Mouse (Mus musculus) heart, postnatal 14 days (tissue): ENCODE results near the gene Cda. TPM values are rescaled to one million over a fixed set of nuclear protein-coding genes. Genes with fewer than 3 reads are reported as not detected.

ENCODE experiments used
- DNase-seq, 2 experiments: peaks; one replicate each; pipeline ENCODE4 v3.0.0; 2021 to 2022
- intact Hi-C: fragments of 180-260 bp; cut with DNase I; formaldehyde crosslinking; loops from one replicate; pipeline ENCODE4 v1.15.1; 2025
- total RNA-seq, 2 experiments: library from RNA; stranded (reverse); gene quantifications; 2 replicates each; pipeline ENCODE4 v1.2.3; 2021

Cda gene
- total RNA-seq, 2 experiments from 2014 or later: 2.1 to 2.2 TPM

- intact Hi-C loops: no loop called here
- no peak for DNase-seq
Observed at GRCm38 (mm10) chr4:138370996-138371516, 3.3 kb upstream of the Cda start.

- peak in 1 of 2 experiments; percentile 11 for DNase-seq
- intact Hi-C loops: no loop called here
Observed at GRCm38 (mm10) chr4:138368498-138369260, 887 bp upstream of the Cda start.

GRCm38 (mm10) chr4:138366561-138366960 lies 1.2 kb downstream of the Cda start:
- DNase-seq: no peak
- intact Hi-C loops: no loop called here

DNA sequence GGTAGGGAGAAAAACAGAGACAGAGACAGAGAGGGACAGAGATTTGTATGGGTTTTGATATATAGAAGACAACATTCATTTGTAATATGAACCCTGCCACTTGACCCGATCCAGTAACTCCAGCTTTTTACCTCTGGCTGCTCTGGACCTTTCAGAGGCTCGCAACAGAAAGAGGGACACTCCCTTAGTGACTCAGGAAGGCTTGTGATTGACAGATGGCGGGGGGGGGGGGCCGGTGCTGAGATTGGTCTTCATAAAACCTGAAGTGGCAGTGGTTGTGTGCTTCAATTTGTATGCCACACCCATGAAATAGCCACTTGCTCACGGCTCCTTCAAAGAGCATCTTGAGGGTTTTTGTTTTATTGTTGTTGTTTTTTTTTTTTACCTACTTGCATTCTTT lies 4.3 kb downstream of the Cda start:
- no peak for DNase-seq
- intact Hi-C loops: no loop called here

GRCm38 (mm10) chr4:138362883-138363282 lies 4.9 kb downstream of the Cda start:
- intact Hi-C loops: no loop called here
- no peak for DNase-seq

DNA sequence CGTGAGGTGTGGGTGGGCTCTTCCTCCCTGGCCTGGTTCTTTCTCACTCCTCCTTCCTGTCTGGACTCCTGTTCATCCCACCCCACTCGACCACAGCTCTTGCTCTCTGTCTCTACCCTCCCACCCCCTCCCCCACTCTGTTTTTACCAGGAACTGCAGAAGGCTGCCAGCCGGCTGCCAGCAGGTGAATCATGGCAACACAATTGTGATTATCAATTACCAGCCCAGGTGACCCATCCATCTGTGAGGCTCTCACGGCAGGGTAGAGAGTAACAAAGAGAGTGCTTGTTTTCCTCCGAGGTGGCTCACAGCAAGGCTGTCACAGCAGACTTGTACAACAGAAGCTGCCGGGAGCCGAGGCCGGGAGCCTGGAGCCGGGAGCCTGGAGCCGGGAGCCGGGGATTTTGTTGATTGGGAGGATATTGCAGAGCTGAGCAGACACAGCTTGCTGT lies 6.4 kb downstream of the Cda start:
- intact Hi-C loops: no loop called here
- DNase-seq: no peak

DNA sequence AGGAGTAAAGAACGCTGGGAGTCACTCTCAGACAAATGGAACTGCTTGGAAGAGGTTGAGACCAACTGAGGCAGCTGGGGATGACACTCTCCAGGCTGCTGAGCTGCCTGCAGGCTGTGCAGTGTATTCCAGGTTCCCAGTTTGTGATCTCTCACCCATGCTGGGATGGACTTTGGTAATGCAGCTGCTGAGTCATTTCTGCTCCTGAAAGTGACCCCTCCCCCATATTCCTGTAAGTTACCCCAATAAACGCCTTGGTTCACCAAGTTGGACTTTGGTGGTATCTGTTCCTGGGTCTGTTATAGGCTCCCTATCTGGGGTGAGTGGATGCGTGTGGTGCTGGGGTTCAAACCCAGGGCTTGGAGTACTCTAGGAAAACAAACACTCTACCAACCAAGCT lies 9.6 kb downstream of the Cda start:
- DNase-seq: no peak
- intact Hi-C loops: no loop called here

DNA sequence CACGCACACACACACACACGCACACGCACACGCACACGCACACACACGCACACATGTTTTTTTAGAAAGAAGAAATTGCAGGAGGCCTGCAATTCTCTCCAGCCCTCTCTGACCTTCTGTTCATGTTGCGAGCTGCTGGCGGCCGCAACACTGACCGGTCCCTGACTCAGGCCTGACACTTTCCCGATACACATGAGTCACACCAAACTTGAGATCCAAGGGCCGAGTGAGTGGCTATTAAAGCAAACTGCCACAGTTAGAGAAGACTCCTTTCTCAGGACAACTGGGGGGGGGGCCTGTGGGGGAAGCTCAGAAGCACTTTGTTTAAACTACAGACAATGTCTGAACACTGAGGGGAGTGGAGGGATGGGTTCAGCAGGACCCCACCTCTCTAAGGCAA lies 11.2 kb downstream of the Cda start:
- DNase-seq: no peak
- intact Hi-C loops: no loop called here

DNA sequence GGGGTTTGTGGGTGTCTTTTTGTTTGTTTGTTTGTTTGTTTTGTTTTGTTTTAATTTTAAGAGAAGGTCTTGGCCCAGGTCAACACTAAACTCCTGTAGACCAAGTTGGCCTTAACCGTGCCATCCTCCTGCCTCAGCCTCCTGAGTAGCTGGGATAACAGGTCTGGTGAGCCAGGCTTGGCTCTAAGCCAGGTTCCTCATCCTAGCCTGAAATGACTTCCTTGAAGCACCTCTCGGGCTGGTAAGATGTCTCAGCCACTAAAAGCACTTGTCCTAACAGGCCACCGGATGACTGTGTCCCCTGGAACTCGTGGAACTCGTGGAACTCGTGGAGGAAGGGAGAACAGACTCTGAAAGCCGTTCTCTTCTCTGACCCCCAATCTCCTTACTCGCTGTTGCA lies 11.7 kb downstream of the Cda start:
- no peak for DNase-seq
- intact Hi-C loops: no loop called here

GRCm38 (mm10) chr4:138355496-138355895 lies 12.3 kb downstream of the Cda start:
- intact Hi-C loops: no loop called here
- no peak for DNase-seq

DNA sequence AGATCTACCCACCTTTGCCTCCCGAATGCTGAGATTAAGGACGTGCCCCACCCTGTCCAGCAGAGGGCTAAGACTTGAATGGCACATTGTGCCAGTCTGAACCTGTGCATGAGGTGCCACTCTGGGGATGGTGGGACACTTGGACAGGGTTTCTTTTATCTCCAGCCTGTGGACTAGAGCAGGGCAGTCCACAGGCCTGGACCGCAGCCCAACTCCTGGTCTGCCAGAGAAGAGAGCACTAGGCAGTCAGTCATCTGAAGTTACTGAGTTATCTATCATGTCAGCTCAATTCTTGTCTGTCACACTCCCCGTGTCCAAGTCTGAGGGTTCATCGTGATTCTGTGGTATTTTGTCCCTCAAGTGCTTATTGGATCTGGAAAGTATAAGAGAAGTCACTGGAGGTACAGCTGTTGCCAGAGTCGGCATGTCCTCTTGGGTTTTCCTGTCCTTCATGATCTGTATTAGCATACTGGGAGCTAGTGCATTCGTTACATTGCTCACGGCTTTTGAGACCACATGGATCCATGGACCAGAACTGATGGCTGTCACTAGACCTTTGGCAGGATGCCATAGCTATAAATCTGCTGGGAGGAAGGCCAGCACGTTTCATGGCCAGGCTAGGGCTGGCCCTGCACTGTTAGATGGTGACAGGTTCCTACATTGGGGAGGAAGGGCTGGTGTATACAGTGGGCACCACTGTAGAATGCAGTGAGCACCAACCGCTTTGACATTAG lies 14.2 kb downstream of the Cda start:
- intact Hi-C loops: no loop called here
- DNase-seq: no peak

DNA sequence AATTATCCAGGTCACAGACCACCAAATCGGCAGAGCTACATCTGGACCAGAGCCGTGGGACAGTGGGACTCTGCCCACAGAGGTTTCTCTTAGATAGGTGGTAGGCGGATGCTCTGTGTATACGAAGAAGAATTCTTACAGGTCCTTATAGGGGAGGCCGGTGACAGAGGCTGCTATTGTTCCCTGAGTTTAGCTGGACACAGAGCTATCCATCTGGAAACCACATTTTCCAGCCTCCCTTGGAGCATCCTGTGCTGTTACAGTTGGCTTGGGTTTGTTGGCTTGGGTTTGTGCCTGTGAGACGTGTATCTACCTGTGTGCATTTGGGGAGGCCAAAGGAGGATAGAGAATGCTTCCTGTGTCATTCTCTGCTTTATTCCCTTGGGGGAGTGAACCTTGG lies 15.1 kb downstream of the Cda start:
- DNase-seq: no peak
- intact Hi-C loops: no loop called here

GRCm38 (mm10) chr4:138351821-138352220 lies 16.0 kb downstream of the Cda start:
- DNase-seq: no peak
- intact Hi-C loops: no loop called here

GRCm38 (mm10) chr4:138348716-138349115 lies 19.1 kb downstream of the Cda start:
- no peak for DNase-seq
- intact Hi-C loops: no loop called here

- intact Hi-C loops: no loop called here
- DNase-seq: no peak
Observed at GRCm38 (mm10) chr4:138347280-138347679, 20.5 kb downstream of the Cda start.

DNA sequence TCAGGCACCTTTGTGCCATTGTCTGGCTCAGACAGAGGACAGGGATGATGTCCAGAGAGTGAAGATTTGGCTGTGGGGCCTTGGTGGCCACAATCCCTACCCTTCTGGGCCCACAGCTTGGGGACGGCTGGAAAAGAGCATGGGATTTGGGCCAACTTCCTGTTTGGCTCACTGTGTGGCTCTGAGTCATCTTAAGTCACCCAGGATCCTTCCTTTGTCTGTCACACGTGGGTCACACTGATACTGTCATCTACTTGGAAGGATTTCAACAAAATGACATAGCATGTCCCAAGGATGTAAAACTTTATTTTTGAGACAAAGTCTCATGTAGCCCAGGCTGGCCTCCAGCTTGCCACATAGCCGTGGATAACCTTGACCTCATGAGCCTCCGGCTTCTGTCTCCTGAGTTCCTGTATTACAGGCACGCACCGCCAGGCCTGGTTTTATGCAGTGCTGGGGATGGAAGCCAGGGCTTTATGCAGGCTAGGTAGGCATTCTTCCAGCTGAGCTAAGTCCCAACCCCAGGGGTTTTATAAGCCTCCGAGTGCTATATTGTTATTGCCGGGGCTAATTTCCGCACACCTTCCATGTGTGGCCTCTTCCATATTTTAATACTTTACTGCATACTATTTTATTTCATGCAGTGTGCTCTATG lies 22.8 kb downstream of the Cda start:
- intact Hi-C loops: no loop called here
- DNase-seq: peak; percentile 31 to 53

GRCm38 (mm10) chr4:138343341-138343837 lies 24.4 kb downstream of the Cda start:
- intact Hi-C loops: no loop called here
- DNase-seq: peak in 1 of 2 experiments; percentile 8

- intact Hi-C loops: no loop called here
- no peak for DNase-seq
Observed at GRCm38 (mm10) chr4:138342778-138343177, 25.0 kb downstream of the Cda start.

GRCm38 (mm10) chr4:138342048-138342447 lies 25.7 kb downstream of the Cda start:
- no peak for DNase-seq

DNA sequence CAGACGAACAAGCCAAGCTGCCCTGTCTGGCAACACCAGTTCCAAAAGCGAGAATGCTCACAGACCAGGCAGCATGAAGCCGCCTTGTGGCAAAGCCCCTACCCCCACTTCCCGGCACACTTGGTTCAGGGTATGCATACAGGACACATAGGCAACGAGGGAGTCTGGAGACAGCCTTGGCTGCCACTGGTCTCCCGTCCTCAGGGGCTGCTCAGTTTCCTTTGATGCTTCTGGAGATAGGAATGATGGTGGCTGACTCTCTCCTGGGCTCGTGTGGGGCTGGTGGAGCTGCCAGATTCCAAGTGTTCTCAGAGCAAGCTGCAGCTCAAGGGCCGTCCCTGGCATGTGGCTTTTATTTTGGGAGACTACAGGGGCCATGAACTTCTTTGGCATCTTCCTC lies 26.4 kb downstream of the Cda start:
- intact Hi-C loops: no loop called here
- no peak for DNase-seq

More at GRCm38 (mm10) chr4:138342048-138342447, 25.7 kb downstream of the Cda start:
- intact Hi-C loops: no loop called here

DNA sequence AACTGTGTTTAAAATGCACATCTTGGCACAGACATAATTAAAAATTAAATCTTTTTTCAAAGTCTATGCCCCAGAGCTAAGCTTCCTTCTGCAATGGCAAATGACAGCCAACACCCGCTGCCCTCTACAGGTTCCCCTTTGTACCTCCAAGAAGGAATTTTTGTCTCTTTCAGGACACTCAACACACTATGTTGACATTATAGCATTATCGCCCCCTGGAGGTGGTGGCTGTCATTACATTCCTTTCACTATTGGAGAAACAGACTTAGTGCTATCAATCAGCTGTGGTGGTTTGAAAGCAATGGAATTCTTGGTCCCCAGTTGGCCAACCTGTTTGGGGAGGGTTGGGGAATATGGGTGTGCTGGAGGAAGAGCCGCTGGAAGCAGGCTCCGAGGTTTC lies 27.8 kb downstream of the Cda start:
- peak; percentile 43 to 53 for DNase-seq
- intact Hi-C loops: no loop called here
